Mouse (Mus musculus): ENCODE measurements around the gene Man2b2.

DNA sequence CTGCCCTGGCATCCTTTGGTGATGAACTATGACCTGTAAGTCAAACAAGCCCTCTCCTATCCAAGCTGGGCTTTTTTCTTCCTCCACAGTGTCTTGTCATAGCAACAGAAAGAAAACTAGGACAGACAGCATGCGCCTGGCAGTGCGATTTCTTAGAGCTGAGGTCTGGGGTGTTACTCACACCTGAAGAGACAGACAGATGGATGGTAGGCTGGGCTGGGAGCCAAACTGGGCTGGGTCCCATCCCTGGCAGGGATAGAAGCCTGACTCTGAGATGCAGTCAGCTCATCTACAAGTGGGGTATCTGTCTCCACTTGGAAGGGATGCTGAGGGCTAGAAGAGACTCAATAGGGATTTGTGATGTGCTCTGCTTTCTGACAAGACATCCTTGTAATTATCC is 8.6 kb upstream of the Man2b2 start:
- TF ChIP-seq CTCF (IDR thresholded peaks at IDR 0.05; ENCODE audit: low read depth) (no peak), EP300 (IDR thresholded peaks at IDR 0.05; ENCODE audit: low read depth) (no peak)

Measured in liver, postnatal 0 days (tissue).